Mouse (Mus musculus): ENCODE measurements around the gene Snrpg. TPM values are rescaled to one million over a fixed set of nuclear protein-coding genes. Genes with fewer than 3 reads are reported as not detected.
A peak's percentile ranks its signal among the peaks of the same experiment; 100 is the strongest.

Snrpg gene
- polyA plus RNA-seq, 1 experiment from 2014 or later: 204 TPM

DNA sequence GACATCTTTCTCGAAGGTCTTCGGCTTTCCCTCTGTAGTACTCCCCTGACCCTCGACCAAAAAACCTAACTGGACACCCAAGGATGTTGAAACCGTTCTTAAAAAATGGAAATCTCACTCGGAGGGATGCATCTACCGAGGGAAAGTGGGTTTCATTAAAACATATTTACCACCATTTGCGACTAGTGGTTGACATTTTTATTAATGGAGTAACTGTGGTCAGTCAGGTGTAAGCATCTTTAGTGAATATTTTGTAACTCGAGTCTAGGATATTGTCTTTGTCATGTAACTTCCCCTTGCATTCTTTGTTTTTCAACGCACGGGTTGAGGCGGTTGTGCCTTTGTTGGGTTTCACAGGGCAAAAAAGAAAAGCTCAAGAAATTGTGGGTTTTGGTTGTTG lies 33.9 kb downstream of the Snrpg start:
- no peak for DNase-seq
- H3K27ac ChIP-seq (ENCODE audit: low read depth): peak overlapping the region; percentile 97
- WGBS (ENCODE audit: insufficient replicate concordance): 1% methylated on average over 11 of the region's 11 CpGs

DNA sequence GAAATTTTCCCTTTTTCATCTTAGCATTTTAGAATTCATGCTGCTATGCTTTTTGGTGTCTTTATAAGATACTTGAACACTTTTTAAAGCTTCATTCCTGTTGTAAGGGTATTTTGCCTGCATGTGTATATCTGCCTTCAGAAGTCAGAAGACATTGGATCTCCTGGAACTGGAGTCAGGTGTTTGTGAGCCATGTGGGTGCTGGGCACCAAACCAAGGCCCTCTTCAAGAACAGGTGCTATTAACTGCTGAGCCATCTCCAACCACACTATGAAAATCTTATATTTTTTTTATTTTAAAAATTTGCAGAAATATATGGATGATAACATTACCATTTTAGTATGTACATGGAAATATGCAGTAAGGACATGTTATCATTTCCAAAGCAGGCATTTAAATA lies 35.2 kb downstream of the Snrpg start:
- no peak for TF ChIP-seq CTCF (IDR thresholded peaks at IDR 0.05; ENCODE audit: low read depth)
- TF ChIP-seq EP300 (IDR thresholded peaks at IDR 0.05; ENCODE audit: low read depth): no peak
- DNase-seq (no peak), ATAC-seq (no peak)
- H3K4me3 ChIP-seq (ENCODE audit: low read depth, low read length): no peak overlapping the region
- peaks cover 4% of the 10 kb centered on the region; the same call in 1 of the 2 replicates for H3K4me1 ChIP-seq (ENCODE audit: insufficient read depth)
- H3K9me3 ChIP-seq (ENCODE audit: low read length): no peaks in the 10 kb centered on the region
- H3K9ac ChIP-seq (replicated peaks): no peak overlapping the region
- H3K27ac ChIP-seq (ENCODE audit: low read depth): no peak overlapping the region
- H3K27me3 ChIP-seq (ENCODE audit: insufficient read depth, low read length): no peaks in the 10 kb centered on the region
- no peak overlapping the region for H3K4me2 ChIP-seq (ENCODE audit: low read depth, low read length)
- H3K36me3 ChIP-seq (replicated peaks; ENCODE audit: insufficient read depth, low read length): no peaks in the 10 kb centered on the region

More for the DNA sequence above, 33.9 kb downstream of the Snrpg start:
- H3K9ac ChIP-seq (replicated peaks): peak overlapping the region; percentile 89
- H3K9me3 ChIP-seq (ENCODE audit: low read length): no peaks in the 10 kb centered on the region
- no peaks in the 10 kb centered on the region for H3K27me3 ChIP-seq (ENCODE audit: insufficient read depth, low read length)
- H3K4me1 ChIP-seq (ENCODE audit: insufficient read depth): peaks cover 8% of the 10 kb centered on the region; the same call in 1 of the 2 replicates
- H3K36me3 ChIP-seq (replicated peaks; ENCODE audit: insufficient read depth, low read length): no peaks in the 10 kb centered on the region
- H3K4me2 ChIP-seq (ENCODE audit: low read depth, low read length): peak overlapping the region; percentile 70
- TF ChIP-seq EP300 (IDR thresholded peaks at IDR 0.05; ENCODE audit: low read depth) (no peak), CTCF (IDR thresholded peaks at IDR 0.05; ENCODE audit: low read depth) (no peak)
- peak overlapping the region; percentile 81 for H3K4me3 ChIP-seq (ENCODE audit: low read depth, low read length)
- ATAC-seq: no peak

DNA sequence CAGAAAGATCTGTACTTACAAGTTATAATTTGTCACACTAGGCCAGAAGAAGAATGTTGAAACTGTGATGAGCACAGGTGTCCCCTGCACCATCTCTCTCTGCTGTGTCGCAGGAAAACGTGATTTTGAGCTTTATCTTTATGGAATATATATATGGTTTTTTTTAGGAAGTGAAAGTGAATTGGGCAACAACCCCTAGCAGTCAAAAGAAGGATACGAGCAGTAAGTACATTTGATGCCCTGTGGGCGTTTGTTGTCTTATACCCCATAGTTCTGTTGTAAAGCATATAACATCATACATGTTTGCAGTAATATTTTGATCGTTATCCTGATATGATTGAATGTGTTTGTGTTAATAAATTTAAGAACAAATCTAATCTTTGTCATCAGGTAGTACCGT lies 47.6 kb downstream of the Snrpg start:
- Histone ChIP-seq H3K9ac (replicated peaks) (no peak overlapping the region), H3K4me3 (ENCODE audit: low read depth, low read length) (no peak overlapping the region), H3K4me1 (ENCODE audit: insufficient read depth) (no peaks in the 10 kb centered on the region), H3K27me3 (ENCODE audit: insufficient read depth, low read length) (no peaks in the 10 kb centered on the region), H3K36me3 (replicated peaks; ENCODE audit: insufficient read depth, low read length) (peaks cover 53% of the 10 kb centered on the region), H3K9me3 (ENCODE audit: low read length) (no peaks in the 10 kb centered on the region), H3K4me2 (ENCODE audit: low read depth, low read length) (no peak overlapping the region), H3K27ac (ENCODE audit: low read depth) (no peak overlapping the region)
- DNase-seq (no peak), ATAC-seq (no peak)
- TF ChIP-seq EP300 (IDR thresholded peaks at IDR 0.05; ENCODE audit: low read depth): no peak
- TF ChIP-seq CTCF (IDR thresholded peaks at IDR 0.05; ENCODE audit: low read depth): no peak
- 73% methylated on average over 6 of the region's 6 CpGs for WGBS (ENCODE audit: insufficient replicate concordance)

DNA sequence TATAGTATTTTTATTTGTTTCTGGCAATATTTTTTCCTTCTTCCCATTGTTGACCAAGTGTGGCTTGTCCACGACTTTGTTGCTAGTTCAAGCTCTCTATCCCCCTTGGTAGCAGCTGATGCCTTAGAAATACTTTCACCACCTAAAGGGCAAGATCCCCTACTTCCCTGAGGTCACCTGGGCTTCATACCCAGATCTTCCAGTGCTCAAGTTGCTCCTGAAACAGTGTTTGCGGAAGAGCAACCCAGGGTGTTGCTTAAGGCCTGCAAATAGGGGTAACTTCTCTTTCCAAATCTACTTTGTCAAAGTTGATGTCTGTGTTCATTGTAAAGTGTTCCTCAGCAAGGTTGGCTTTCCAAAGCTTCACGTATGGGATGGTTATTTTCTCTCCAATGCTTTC lies 48.1 kb downstream of the Snrpg start:
- H3K36me3 ChIP-seq (replicated peaks; ENCODE audit: insufficient read depth, low read length): peaks cover 55% of the 10 kb centered on the region

DNA sequence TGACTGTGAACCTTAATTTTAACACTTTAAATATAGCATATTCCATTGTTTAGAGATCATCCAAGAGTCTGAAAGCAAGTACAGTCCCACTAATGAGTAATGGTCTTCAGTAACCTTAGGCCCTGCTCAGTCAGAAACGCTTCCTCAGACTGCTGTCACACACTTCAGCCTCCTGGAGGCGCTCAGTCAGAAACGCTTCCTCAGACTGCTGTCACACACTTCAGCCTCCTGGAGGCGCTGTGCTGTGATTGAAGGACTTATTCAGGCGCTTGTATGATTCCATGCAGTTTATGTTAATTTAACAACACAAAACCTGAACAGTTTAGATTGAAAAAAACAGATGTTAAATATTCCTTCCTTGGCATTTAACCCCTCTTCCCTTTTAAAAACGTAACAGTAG lies 49.4 kb downstream of the Snrpg start:
- H3K4me1 ChIP-seq (ENCODE audit: insufficient read depth): no peaks in the 10 kb centered on the region
- no peaks in the 10 kb centered on the region for H3K9me3 ChIP-seq (ENCODE audit: low read length)
- H3K4me3 ChIP-seq (ENCODE audit: low read depth, low read length): no peak overlapping the region
- H3K4me2 ChIP-seq (ENCODE audit: low read depth, low read length): no peak overlapping the region
- no peak overlapping the region for H3K27ac ChIP-seq (ENCODE audit: low read depth)
- no peak overlapping the region for H3K9ac ChIP-seq (replicated peaks)
- H3K36me3 ChIP-seq (replicated peaks; ENCODE audit: insufficient read depth, low read length): peaks cover 66% of the 10 kb centered on the region
- TF ChIP-seq CTCF (IDR thresholded peaks at IDR 0.05; ENCODE audit: low read depth): peak; percentile 52
- TF ChIP-seq EP300 (IDR thresholded peaks at IDR 0.05; ENCODE audit: low read depth): no peak
- DNase-seq (no peak), ATAC-seq (no peak)
- 79% methylated on average over 6 of the region's 6 CpGs for WGBS (ENCODE audit: insufficient replicate concordance)
- H3K27me3 ChIP-seq (ENCODE audit: insufficient read depth, low read length): no peaks in the 10 kb centered on the region

More for the DNA sequence above, 48.1 kb downstream of the Snrpg start:
- Histone ChIP-seq H3K4me1 (ENCODE audit: insufficient read depth) (no peaks in the 10 kb centered on the region), H3K9ac (replicated peaks) (no peak overlapping the region), H3K4me3 (ENCODE audit: low read depth, low read length) (no peak overlapping the region), H3K9me3 (ENCODE audit: low read length) (no peaks in the 10 kb centered on the region), H3K4me2 (ENCODE audit: low read depth, low read length) (no peak overlapping the region), H3K27me3 (ENCODE audit: insufficient read depth, low read length) (no peaks in the 10 kb centered on the region), H3K27ac (ENCODE audit: low read depth) (no peak overlapping the region)
- ATAC-seq: no peak
- TF ChIP-seq EP300 (IDR thresholded peaks at IDR 0.05; ENCODE audit: low read depth) (no peak), CTCF (IDR thresholded peaks at IDR 0.05; ENCODE audit: low read depth) (no peak)
- no peak for DNase-seq
- WGBS (ENCODE audit: insufficient replicate concordance): 82% methylated on average over 3 of the region's 3 CpGs

DNA sequence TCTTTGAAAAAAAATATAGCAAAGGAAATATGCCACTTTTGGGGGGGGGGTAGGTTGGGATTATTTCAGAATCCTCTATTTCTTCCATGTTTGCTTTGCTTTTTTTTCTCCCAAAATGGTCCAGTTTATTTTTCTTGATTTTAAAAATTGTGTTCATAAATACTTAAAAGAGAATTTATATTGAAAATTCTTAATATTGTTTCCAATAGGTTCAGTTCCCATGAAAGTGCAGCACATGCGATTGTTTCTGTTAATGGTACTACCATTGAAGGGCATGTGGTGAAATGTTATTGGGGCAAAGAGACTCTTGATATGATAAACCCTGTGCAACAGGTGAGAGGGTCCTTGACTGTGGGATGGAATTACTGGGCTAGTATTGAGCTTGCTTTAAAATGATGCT lies 55.3 kb downstream of the Snrpg start, which contains the start of gene Gm44790:
TSS of gene Gm44790 (plus strand) at position 301 of the 400 bp plus-strand sequence.
- DNase-seq: no peak
- H3K4me2 ChIP-seq (ENCODE audit: low read depth, low read length): no peak within 1 kb of the TSS

More for the DNA sequence above, 55.3 kb downstream of the Snrpg start, which contains the start of gene Gm44790:
- no peak for ATAC-seq
- TF ChIP-seq EP300 (IDR thresholded peaks at IDR 0.05; ENCODE audit: low read depth): no peak
- TF ChIP-seq CTCF (IDR thresholded peaks at IDR 0.05; ENCODE audit: low read depth): no peak
- 88% methylated on average over 1 of the region's 1 CpGs for WGBS (ENCODE audit: insufficient replicate concordance)
- Histone ChIP-seq H3K4me3 (ENCODE audit: low read depth, low read length) (no peak within 1 kb of the TSS), H3K36me3 (replicated peaks; ENCODE audit: insufficient read depth, low read length) (peaks cover 49% of the 10 kb centered on the region), H3K9me3 (ENCODE audit: low read length) (no peaks in the 10 kb centered on the region), H3K27me3 (ENCODE audit: insufficient read depth, low read length) (no peaks in the 10 kb centered on the region), H3K27ac (ENCODE audit: low read depth) (no peak within 1 kb of the TSS), H3K9ac (replicated peaks) (no peak within 1 kb of the TSS), H3K4me1 (ENCODE audit: insufficient read depth) (no peaks in the 10 kb centered on the region)

Other genes with a start within 250 kb of the Snrpg start
- 3.0 TPM in 2 replicates for gene Tgfa, start 176.1 kb upstream of the Snrpg start, polyA plus RNA-seq (2015; fragmentation: Nextera tagmentation; extraction: Ambion mirVana)
- 69.8 and 74.1 TPM in 2 replicates for gene Fam136a, start 5.7 kb upstream of the Snrpg start, polyA plus RNA-seq (2015; fragmentation: Nextera tagmentation; extraction: Ambion mirVana)
- gene Pcyox1, start 25.9 kb downstream of the Snrpg start, polyA plus RNA-seq (2015; fragmentation: Nextera tagmentation; extraction: Ambion mirVana): 69.6 and 80.4 TPM in 2 replicates
- 15.2 and 17.2 TPM in 2 replicates for gene Tia1, start 32.9 kb downstream of the Snrpg start, polyA plus RNA-seq (2015; fragmentation: Nextera tagmentation; extraction: Ambion mirVana)
- gene Gm44790, start 55.4 kb downstream of the Snrpg start, polyA plus RNA-seq (2015; fragmentation: Nextera tagmentation; extraction: Ambion mirVana): not detected in 2 replicates
- gene C87436, start 67.1 kb downstream of the Snrpg start, polyA plus RNA-seq (2015; fragmentation: Nextera tagmentation; extraction: Ambion mirVana): 9.5 and 10.4 TPM in 2 replicates
- 206 and 208 TPM in 2 replicates for gene Pcbp1, start 155.0 kb downstream of the Snrpg start, polyA plus RNA-seq (2015; fragmentation: Nextera tagmentation; extraction: Ambion mirVana)